Mouse (Mus musculus) retina, embryonic 14.5 days (tissue): Measurements from ENCODE around the gene Mfap1b.
"Not testable (repeated sequence)": the region's sequence is repeated elsewhere in the genome, so short reads cannot be mapped to it uniquely, and the experiment has no call there.

Source experiments
- DNase-seq: peaks from one replicate; pipeline ENCODE4 v3.0.0-alpha.2; 2015; ENCODE audit warnings: low spot score

Mfap1b gene

GRCm38 (mm10) chr2:121473301-121474179, at the start of gene Mfap1b:
Mfap1b (minus strand) TSS chr2:121474067.
- peak; percentile 91 for DNase-seq

- not testable (repeated sequence) for DNase-seq
These were observed 49.0 kb upstream of the Mfap1b start for GRCm38 (mm10) chr2:121522830-121523229.

GRCm38 (mm10) chr2:121522006-121522405, 48.1 kb upstream of the Mfap1b start:
- DNase-seq = no peak

- DNase-seq = not testable (repeated sequence)
These were observed 44.8 kb upstream of the Mfap1b start for GRCm38 (mm10) chr2:121518711-121519110.

- DNase-seq = no peak
These were observed 44.2 kb upstream of the Mfap1b start for GRCm38 (mm10) chr2:121518106-121518505.

DNA sequence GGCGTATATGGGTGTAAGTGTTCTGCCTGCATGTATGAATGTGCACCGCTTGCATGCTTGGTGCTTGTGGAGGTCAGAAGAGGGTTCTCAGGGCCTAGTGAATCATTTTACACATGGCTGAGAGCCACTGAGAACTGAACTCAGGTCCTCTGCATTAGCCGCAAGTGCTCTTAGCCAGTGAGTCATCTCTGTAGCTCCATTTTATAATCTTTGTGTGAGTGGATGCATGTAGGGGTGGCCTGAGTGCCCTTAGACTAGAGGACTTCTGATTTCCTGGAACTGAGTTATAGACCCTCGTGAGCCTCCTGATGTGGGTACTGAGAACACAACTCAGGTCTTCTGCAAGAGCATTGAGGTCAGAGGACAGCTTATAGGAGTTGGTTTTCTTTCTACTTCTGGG, 40.3 kb upstream of the Mfap1b start:
- no peak for DNase-seq

DNA sequence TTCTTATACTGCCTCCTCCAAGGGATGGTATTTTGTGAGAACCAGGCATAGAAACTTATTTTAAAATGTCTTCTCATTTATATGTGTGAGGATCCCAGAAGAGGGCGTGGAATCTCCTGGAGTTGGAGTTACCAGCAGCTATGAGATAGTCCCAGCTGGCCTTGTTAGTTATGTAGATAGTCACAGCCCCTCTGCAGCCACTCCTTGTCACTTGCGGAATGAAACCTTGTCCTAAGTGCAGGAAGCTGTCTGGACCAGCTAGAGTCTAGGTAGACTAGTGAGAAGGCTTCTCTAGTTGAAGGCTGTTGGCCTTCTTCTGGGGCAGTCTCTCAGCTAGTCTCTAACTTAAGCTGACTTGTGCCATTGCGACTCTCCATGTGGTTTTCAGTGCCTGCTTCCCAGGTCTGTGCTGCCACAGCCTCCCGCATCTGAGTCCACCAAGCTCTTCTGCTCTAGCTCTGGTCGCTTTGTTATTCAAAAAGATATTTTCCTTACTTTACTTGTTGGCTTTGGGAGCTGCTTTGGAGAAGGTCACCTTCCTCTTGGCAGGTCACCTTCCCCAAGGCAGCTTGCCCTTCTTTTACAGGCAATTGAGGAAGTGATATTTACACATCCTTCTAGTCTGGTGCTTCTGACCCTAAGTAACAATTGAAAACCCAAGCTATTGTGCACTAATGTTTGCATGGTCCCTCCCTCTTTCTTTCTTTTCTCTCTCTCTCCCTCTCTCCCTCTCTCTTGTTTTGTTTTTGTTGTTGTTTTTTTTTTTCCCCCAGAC, 39.3 kb upstream of the Mfap1b start:
- not testable (repeated sequence) for DNase-seq

DNA sequence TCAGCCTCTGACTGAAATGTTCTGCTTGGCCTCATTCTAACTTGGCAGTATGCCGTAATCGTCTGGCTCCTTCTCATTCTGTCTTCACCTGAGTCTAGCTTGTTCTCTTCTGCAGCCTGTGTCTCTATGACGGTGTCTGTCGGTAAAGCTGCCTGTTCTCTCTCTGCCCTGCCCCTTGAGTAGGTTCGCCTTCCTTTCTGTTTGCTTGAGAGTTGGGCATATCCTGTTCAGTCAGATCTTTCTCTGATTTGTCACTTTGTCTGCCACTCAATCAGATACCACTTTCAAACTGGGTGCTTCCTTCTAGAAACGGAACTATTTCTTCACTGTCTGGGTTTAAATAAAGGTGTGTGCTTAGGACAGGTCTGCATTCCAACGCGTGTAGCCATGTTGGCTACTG, 37.5 kb upstream of the Mfap1b start:
- no peak for DNase-seq

DNA sequence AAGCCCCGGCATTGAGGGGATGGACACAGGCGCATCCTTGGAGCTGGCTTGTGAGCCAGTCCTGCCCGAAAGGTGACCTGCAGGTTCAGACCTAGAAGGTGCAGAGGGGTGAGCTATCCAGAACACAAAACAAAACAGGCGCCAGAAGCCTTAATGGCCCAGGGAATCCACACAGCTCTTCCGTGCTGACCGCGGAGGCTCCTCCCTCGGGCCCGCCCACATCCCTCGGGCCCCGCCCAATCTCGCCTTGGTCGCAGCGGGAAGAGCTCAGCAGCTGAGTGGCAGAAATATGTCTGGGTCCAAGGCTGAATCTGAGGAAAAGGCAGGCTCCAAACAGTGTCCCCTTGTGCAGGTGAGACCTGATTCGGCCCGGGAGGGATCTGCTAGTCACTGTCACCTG, 35.7 kb upstream of the Mfap1b start:
- peak; percentile 62 for DNase-seq

DNA sequence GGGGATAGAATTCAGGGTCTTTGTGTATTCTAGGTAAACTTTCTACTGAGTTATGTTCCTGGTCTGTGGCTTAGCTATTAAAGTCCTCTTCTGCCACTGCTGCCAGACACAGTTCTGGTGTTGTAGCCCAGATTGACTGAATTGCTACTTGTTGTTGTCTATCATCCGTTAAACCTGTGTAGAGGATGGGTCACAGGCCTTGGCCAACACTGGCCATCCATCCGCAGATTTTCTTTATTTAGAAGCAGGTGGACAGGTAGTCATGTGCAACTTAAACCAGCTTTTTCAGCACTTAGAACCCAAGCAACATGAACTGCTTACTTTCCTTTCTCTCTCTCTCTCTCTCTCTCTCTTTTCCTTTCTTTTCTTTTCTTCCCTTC, 34.1 kb upstream of the Mfap1b start:
- no peak for DNase-seq

- no peak for DNase-seq
These were observed 33.5 kb upstream of the Mfap1b start for GRCm38 (mm10) chr2:121507173-121507950.

- DNase-seq = peak; percentile 95
These were observed 32.3 kb upstream of the Mfap1b start, which contains the start of the genes Mfap1a and Wdr76 for GRCm38 (mm10) chr2:121505942-121506882. Mfap1a (minus strand) TSS chr2:121506665. Wdr76 (plus strand) TSS chr2:121506723.

- DNase-seq = not testable (repeated sequence)
These were observed 27.7 kb upstream of the Mfap1b start for GRCm38 (mm10) chr2:121501550-121501949.

DNA sequence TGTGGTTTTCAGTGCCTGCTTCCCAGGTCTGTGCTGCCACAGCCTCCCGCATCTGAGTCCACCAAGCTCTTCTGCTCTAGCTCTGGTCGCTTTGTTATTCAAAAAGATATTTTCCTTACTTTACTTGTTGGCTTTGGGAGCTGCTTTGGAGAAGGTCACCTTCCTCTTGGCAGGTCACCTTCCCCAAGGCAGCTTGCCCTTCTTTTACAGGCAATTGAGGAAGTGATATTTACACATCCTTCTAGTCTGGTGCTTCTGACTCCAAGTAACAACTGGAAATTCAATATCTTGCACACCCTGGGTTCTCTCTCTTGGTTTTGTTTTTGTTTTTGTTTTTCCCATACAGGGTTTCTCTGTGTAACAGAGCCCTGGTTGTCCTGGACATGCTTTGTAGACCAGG, 10.5 kb upstream of the Mfap1b start:
- not testable (repeated sequence) for DNase-seq

DNA sequence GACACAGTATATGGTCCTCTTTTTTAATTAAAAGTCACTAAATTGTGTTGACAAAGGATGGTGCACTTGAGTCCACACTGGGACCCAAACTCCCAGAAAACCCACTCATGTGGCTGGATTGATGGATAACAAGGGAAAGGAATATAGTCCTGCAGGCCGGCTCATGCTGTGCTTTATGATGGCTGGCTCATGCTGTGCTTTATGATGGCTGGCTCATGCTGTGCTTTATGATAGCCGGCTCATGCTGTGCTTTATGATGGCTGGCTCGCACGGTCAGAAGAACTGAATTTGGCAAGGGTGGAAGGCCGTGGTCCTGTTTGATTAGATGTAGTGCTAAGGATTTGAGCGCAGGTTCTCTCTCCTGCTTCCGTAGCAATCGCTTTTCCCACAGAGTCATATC, 9.7 kb upstream of the Mfap1b start:
- DNase-seq = no peak

DNA sequence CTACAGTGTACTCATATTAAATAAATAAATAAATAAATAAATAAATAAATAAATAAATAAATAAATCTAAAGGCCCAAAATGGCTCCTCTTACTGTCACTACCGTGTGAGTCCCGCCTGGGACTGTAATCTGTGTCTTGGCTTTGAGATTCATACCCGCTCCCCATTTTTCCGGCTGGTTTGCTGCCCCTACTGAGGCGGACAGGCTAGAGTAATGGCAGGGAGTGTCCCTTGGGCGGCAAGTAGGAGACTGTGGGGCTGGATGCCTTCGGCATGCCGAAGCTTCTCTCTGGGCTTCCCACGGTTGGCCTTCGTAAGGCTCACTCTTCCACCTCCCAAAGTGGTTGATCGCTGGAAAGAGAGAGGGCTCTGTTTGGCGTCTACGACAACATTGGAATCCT, 7.0 kb upstream of the Mfap1b start:
- not testable (repeated sequence) for DNase-seq

GRCm38 (mm10) chr2:121480498-121480897, 6.6 kb upstream of the Mfap1b start:
- DNase-seq = peak; percentile 8

DNA sequence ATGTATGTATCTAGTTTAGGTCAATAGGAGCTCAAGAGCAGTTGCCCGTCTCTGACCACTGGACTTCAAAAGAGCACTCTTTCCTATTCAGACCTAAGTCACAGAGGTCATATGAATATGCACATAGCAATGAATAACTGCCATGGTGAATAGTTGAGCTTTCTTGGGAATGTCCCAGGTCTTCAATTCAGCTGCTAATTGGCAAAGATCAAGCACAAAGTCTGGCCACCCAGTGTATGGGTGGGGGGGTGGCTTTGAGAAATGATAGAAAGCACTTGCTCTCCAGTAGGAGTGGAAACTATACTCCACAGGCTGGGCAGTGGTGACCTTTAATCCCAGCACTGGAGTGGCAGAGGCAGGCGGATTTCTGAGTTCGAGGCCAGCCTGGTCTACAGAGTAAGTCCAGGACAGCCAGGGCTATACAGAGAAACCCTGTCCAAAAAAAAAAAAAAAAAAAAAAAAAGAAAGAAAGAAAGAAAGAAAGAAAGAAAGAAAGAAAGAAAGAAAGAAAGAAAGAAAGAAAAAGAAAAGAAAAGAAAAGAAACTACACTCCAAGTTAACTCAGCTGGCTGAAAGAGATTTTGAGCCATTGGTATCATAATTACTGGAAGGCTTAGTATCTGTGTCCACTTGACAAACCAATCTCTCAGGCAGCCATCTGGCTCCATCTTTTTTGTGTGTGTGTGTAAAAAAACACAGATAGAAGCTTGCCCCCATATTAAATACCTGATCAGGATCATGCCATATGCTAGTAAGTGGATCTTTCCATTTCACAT, 3.8 kb upstream of the Mfap1b start:
- DNase-seq = no peak

- DNase-seq = not testable (repeated sequence)
These were observed 1.4 kb upstream of the Mfap1b start for GRCm38 (mm10) chr2:121475306-121475705.

- DNase-seq = no peak
These were observed 291 bp upstream of the Mfap1b start for GRCm38 (mm10) chr2:121474180-121474535.
